Mouse (Mus musculus) lung, embryonic 15.5 days (tissue): ENCODE data around the gene Aldh4a1. TPM values are rescaled to one million over a fixed set of nuclear protein-coding genes. Genes with fewer than 3 reads are reported as not detected.
A peak's percentile ranks its signal among the peaks of the same experiment; 100 is the strongest.

Experiments used
- ATAC-seq: fragments of 200-750 bp; cut with Nextera tagmentation; 2 replicates; pipeline ENCODE4 v1.8.0; 2017; ENCODE audit warnings: moderate number of reproducible peaks, borderline replicate concordance; ENCODE audit not compliant: low FRiP score, low TSS enrichment; ENCODE audit errors: extremely low read depth
- H3K27ac ChIP-seq: fragments of 300-500 bp; sonication (generic); 2 replicates; pipeline ENCODE4 v1.5.1; 2015; ENCODE audit warnings: moderate library complexity, mild to moderate bottlenecking, inconsistent platforms
- H3K27me3 ChIP-seq: fragments of 300-500 bp; sonication (generic); 2 replicates; pipeline ENCODE4 v1.6.1; 2015; ENCODE audit warnings: inconsistent platforms
- H3K36me3 ChIP-seq: fragments of 300-500 bp; sonication (generic); 2 replicates; pipeline ENCODE4 v1.6.1; 2015; ENCODE audit warnings: inconsistent platforms
- H3K4me1 ChIP-seq: fragments of 300-500 bp; sonication (generic); 2 replicates; pipeline ENCODE4 v1.6.1; 2015; ENCODE audit warnings: inconsistent platforms
- H3K4me2 ChIP-seq: fragments of 300-500 bp; sonication (generic); 2 replicates; pipeline ENCODE4 v1.6.1; 2015; ENCODE audit warnings: inconsistent platforms, mild to moderate bottlenecking, moderate library complexity
- H3K4me3 ChIP-seq: fragments of 300-500 bp; sonication (generic); 2 replicates; pipeline ENCODE4 v1.5.1; 2015; ENCODE audit warnings: mild to moderate bottlenecking, inconsistent platforms
- H3K9ac ChIP-seq: fragments of 300-500 bp; sonication (generic); 2 replicates; pipeline ENCODE4 v1.6.1; 2015; ENCODE audit warnings: inconsistent platforms
- H3K9me3 ChIP-seq: fragments of 300-500 bp; sonication (generic); 2 replicates; pipeline ENCODE4 v1.6.1; 2016; ENCODE audit warnings: inconsistent platforms
- WGBS: fragments of 180-500 bp; shearing (Covaris S2); methylation state at CpG from one replicate; pipeline ENCODE4 v1.1.7; 2015; 5-methylcytosine and 5-hydroxymethylcytosine counted together
- polyA plus RNA-seq: library from polyadenylated mRNA; unstranded; fragments of >200 nt; fragmentation: Nextera tagmentation; extraction: Ambion mirVana; gene quantifications from 2 replicates; pipeline ENCODE4 v1.2.1, GENCODE M21; 2015

Gene Aldh4a1
- polyA plus RNA-seq, 1 experiment from 2014 or later: 27.4 TPM

DNA sequence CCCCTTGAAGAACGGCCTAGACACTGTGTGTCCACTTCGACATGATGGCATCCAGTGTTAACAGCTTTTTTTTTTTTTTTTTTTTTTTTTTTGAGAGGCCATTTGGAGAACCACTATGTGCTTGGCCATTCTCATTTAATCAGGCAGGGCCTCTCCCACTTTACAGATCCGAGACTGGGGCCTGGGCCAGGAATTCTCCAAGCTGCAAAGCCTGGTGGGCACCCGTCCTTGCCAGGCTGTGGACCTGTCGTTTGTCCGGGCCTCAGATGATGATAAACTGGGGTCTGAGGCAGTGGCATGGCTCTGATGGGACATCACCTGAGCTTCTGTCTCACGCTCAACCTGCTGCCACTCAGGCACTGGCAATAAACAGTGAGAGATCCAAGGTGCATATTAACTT is 29.8 kb upstream of the Aldh4a1 start:
- no peak for ATAC-seq

DNA sequence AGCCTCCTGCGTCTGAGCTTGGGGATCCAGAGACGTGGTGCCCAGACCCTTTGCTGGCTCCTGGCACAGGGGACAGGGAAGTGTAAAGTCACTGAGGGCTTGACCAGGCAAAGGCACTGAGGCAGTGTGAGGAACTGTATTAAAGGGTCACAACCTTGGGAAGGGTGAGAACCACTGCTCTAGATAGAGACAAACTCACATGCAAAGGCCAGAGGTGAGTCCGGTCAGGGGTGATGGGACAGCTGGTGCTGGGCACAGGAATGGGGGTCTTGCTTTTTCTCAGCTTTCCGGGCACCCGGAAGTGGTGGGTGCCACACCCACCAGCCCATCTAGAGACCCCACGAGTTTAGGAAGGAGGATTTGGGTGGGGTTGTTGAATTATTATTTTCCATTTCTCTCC is 29.3 kb upstream of the Aldh4a1 start:
- whole genome bisulfite sequencing: 61% methylated on average over 6 of the region's 6 CpGs
- Histone ChIP-seq H3K4me1 (peaks cover 51% of the 10 kb centered on the region), H3K27ac (no peak overlapping the region), H3K9me3 (no peaks in the 10 kb centered on the region), H3K4me2 (no peak overlapping the region), H3K9ac (no peak overlapping the region), H3K36me3 (no peaks in the 10 kb centered on the region), H3K27me3 (no peaks in the 10 kb centered on the region), H3K4me3 (no peak overlapping the region)
- no peak for ATAC-seq

More for the DNA sequence above, 29.8 kb upstream of the Aldh4a1 start:
- Histone ChIP-seq H3K27ac (no peak overlapping the region), H3K9me3 (no peaks in the 10 kb centered on the region), H3K9ac (no peak overlapping the region), H3K27me3 (no peaks in the 10 kb centered on the region), H3K4me2 (no peak overlapping the region), H3K4me3 (no peak overlapping the region), H3K36me3 (no peaks in the 10 kb centered on the region), H3K4me1 (peaks cover 48% of the 10 kb centered on the region)
- WGBS: 71% methylated on average over 7 of the region's 7 CpGs

DNA sequence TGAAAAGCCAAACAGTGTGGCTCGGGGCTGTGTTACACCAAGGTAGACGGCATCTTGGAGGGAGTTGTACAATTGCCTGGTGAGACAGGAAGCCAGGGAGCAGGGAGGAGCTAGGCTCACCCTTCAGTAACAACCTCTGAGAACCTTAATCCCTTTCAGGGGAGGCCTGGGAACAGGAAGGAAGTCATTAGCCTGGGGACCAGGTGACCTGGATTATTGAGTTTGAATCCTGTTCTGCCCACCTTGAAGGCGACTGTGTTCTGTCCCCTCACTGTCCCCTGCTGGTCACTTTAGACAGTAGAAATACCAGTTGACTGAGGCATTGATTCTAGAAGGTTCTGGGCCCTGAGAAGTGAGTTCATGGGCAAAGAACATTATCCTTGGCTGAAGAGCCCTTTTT is 28.6 kb upstream of the Aldh4a1 start:
- Histone ChIP-seq H3K27me3 (no peaks in the 10 kb centered on the region), H3K9me3 (no peaks in the 10 kb centered on the region), H3K27ac (no peak overlapping the region), H3K4me2 (no peak overlapping the region; the same call in 1 of the 2 replicates), H3K36me3 (no peaks in the 10 kb centered on the region), H3K4me3 (no peak overlapping the region), H3K4me1 (peaks cover 58% of the 10 kb centered on the region), H3K9ac (no peak overlapping the region)
- no peak for ATAC-seq
- 46% methylated on average over 3 of the region's 3 CpGs for WGBS

GRCm38 (mm10) chr4:139596715-139597114 is 26.0 kb upstream of the Aldh4a1 start:
- 35% methylated on average over 9 of the region's 9 CpGs for WGBS
- Histone ChIP-seq H3K4me2 (no peak overlapping the region), H3K9me3 (no peaks in the 10 kb centered on the region), H3K4me3 (no peak overlapping the region), H3K27ac (peak overlapping the region; percentile 95; the same call in 1 of the 2 replicates), H3K36me3 (no peaks in the 10 kb centered on the region), H3K4me1 (peaks cover 69% of the 10 kb centered on the region), H3K9ac (no peak overlapping the region), H3K27me3 (no peaks in the 10 kb centered on the region)
- no peak for ATAC-seq

DNA sequence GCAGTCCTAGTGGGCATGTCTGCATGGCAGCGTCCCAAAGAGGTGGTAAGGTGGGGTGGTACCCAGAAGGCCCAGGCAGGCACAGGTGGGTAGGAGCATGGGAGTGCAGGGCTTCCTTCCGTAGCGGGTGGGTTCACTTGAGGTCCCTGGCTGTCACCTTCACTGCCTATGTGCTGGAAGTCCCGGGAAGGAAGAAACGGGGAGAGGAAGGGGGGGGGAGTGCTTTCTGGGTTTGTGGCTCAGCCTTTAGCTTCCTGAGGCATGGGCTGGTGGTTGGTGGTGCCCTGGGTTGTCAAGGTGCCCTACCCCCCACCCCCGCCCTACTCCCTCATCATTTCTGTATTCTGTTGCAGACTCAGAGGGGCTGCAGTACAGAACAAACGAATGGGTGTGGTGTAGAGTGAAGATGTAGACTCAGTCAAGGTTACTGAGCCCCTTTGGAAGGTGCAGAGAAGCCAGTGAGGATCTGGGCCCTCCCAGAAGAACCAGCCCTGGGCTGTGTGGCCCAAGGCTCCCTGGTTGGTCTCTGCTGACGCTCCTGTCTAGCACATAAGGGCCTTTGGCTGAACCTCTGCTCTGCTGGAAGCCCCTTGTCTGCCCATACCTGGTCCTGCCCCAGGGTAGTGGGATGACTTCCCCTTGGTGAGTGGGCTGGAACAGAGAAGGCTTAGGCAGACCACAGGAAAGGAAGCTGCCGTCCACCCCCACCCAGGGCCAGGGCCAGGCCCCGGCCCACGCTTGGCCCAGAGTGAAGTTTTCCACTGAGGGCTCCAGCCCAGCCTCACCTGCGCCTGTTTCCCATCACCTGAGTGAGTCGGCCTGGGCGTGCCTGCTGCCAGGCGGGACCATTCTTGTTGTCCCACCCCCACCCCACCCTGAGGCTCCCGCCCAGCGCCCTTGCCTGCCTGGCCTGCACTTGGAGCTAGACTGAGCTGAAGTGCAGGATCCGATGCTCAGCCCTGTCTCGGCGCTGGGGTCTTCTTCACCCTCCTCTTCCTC is 25.1 kb upstream of the Aldh4a1 start:
- Histone ChIP-seq H3K9ac (peak overlapping the region; percentile 24; the same call in 1 of the 2 replicates), H3K27me3 (no peaks in the 10 kb centered on the region), H3K27ac (peak overlapping the region; percentile 95), H3K36me3 (no peaks in the 10 kb centered on the region), H3K9me3 (no peaks in the 10 kb centered on the region), H3K4me2 (peak overlapping the region; percentile 47), H3K4me1 (peaks cover 78% of the 10 kb centered on the region), H3K4me3 (no peak overlapping the region)
- ATAC-seq: no peak
- WGBS: 27% methylated on average over 20 of the region's 20 CpGs

DNA sequence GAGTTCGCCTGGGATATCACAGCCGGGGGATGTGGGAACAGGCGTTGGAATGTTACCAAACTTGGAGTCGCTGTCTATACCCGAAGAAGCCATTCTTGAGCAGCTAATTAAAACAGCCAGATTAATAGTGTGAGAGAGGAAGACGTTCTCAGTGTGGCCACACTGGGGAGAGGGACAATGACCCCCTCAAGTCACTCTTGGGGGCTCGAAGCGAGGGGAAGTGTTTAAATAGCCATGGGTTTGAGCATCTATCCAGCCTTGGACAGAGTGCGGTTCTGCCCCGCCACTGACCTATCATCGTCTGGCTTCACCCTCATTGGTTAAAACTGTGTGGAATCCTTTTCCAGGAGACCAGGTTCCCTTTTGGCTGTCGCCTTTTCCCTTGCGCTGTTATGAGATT is 24.3 kb upstream of the Aldh4a1 start:
- H3K4me3 ChIP-seq: peak overlapping the region; percentile 14; the same call in 1 of the 2 replicates
- H3K9me3 ChIP-seq: no peaks in the 10 kb centered on the region
- peak overlapping the region; percentile 47 for H3K4me2 ChIP-seq
- H3K27ac ChIP-seq: peak overlapping the region; percentile 95
- H3K27me3 ChIP-seq: no peaks in the 10 kb centered on the region
- peak overlapping the region; percentile 24 for H3K9ac ChIP-seq
- ATAC-seq: peak; percentile 16; the same call in 1 of the 2 replicates
- H3K4me1 ChIP-seq: peaks cover 84% of the 10 kb centered on the region
- H3K36me3 ChIP-seq: no peaks in the 10 kb centered on the region
- 6% methylated on average over 13 of the region's 13 CpGs for WGBS

DNA sequence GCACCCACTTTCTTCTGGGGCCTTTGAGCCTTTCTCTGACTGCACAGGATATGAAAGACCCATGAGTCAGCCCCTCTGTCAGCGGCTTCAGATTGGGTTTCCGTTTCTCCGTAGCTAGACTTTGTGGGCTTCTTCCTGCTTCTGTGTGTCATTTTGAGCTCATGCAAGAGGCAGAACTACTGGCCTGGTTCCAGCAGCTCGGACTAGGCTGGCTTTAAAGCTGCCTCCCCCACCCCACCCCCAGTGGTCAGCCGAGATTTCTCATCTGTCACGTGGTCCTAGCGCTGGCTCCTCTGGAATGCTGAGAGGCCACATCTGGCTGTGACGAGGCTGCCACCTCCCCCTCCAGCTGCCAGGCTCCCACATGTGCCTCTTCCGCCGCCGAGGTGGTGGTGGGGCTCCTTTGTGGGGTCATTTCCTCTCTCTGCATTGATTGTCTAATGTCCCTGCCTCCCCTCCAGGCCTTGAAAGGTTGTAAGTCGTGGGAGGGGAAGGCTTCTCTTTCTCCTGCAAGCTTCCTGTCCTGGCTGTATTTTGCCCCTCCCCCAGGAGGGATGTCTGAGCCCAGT is 23.6 kb upstream of the Aldh4a1 start:
- Histone ChIP-seq H3K9ac (peak overlapping the region; percentile 10; the same call in 1 of the 2 replicates), H3K36me3 (no peaks in the 10 kb centered on the region), H3K27me3 (no peaks in the 10 kb centered on the region), H3K9me3 (no peaks in the 10 kb centered on the region), H3K4me1 (peaks cover 81% of the 10 kb centered on the region), H3K27ac (peak overlapping the region; percentile 95), H3K4me3 (peak overlapping the region; percentile 14), H3K4me2 (peak overlapping the region; percentile 47)
- peak; percentile 87 for ATAC-seq
- under 1% methylated on average over 12 of the region's 12 CpGs for WGBS

GRCm38 (mm10) chr4:139601519-139602356 is 20.9 kb upstream of the Aldh4a1 start:
- no peak overlapping the region for H3K4me3 ChIP-seq
- H3K9me3 ChIP-seq: no peaks in the 10 kb centered on the region
- H3K27me3 ChIP-seq: no peaks in the 10 kb centered on the region
- peaks cover 16% of the 10 kb centered on the region for H3K36me3 ChIP-seq
- no peak overlapping the region for H3K4me2 ChIP-seq
- H3K27ac ChIP-seq: peak overlapping the region; percentile 85
- 42% methylated on average over 7 of the region's 7 CpGs for WGBS
- no peak for ATAC-seq
- no peak overlapping the region for H3K9ac ChIP-seq
- peaks cover 62% of the 10 kb centered on the region for H3K4me1 ChIP-seq

- Histone ChIP-seq H3K36me3 (peaks cover 21% of the 10 kb centered on the region), H3K4me3 (no peak within 1 kb of the TSS), H3K9ac (no peak within 1 kb of the TSS), H3K27ac (peak within 1 kb of the TSS; percentile 85), H3K27me3 (no peaks in the 10 kb centered on the region), H3K9me3 (no peaks in the 10 kb centered on the region), H3K4me1 (peaks cover 53% of the 10 kb centered on the region), H3K4me2 (no peak within 1 kb of the TSS)
- 50% methylated on average over 14 of the region's 14 CpGs for WGBS
- no peak for ATAC-seq
Measured at GRCm38 (mm10) chr4:139602357-139603244, 20.1 kb upstream of the Aldh4a1 start, which contains the start of gene Gm21969. Gm21969 (plus strand) TSS chr4:139603186.

DNA sequence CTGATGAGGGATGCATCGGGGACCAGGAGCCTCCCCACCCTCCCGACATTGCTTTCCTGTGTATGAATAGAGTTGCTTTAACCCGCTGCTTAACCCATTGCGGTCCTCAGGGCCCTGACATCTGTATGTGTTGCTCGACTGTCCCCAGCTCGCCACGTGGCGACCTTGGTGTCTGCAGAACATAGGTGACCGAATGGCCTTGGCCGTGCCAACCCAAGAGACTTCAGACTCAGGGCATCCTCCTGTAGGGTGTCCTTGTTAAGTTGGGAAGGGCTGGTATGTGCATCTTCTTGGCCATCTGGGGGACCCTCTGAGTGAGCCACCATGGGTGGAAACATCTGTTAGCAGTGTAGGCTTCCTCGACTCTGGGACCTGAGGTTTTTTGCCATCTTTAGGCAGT is 17.4 kb upstream of the Aldh4a1 start:
- H3K4me1 ChIP-seq: peaks cover 31% of the 10 kb centered on the region
- H3K9me3 ChIP-seq: no peaks in the 10 kb centered on the region
- no peak overlapping the region for H3K4me3 ChIP-seq
- H3K4me2 ChIP-seq: no peak overlapping the region
- H3K27me3 ChIP-seq: no peaks in the 10 kb centered on the region
- peaks cover 24% of the 10 kb centered on the region for H3K36me3 ChIP-seq
- ATAC-seq: no peak
- no peak overlapping the region for H3K9ac ChIP-seq
- 83% methylated on average over 11 of the region's 11 CpGs for WGBS
- no peak overlapping the region for H3K27ac ChIP-seq

GRCm38 (mm10) chr4:139606732-139607131 is 15.9 kb upstream of the Aldh4a1 start:
- 94% methylated on average over 5 of the region's 5 CpGs for WGBS
- Histone ChIP-seq H3K9ac (no peak overlapping the region), H3K27me3 (no peaks in the 10 kb centered on the region), H3K36me3 (peaks cover 24% of the 10 kb centered on the region), H3K9me3 (no peaks in the 10 kb centered on the region), H3K27ac (no peak overlapping the region), H3K4me3 (no peak overlapping the region), H3K4me1 (peaks cover 24% of the 10 kb centered on the region), H3K4me2 (no peak overlapping the region)
- no peak for ATAC-seq
